Mouse (Mus musculus) liver, embryonic 14.5 days (tissue): Measurements from ENCODE around the gene Arih2.

Experiments
- CTCF ChIP-seq: IDR thresholded peaks from 2 replicates; pipeline ENCODE4 v1.5.1; 2016; ENCODE audit warnings: antibody characterized with exemption, low read depth, control low read depth
- EP300 ChIP-seq: IDR thresholded peaks from 2 replicates; pipeline ENCODE4 v1.6.1; 2016; ENCODE audit warnings: antibody characterized with exemption, low read depth

DNA sequence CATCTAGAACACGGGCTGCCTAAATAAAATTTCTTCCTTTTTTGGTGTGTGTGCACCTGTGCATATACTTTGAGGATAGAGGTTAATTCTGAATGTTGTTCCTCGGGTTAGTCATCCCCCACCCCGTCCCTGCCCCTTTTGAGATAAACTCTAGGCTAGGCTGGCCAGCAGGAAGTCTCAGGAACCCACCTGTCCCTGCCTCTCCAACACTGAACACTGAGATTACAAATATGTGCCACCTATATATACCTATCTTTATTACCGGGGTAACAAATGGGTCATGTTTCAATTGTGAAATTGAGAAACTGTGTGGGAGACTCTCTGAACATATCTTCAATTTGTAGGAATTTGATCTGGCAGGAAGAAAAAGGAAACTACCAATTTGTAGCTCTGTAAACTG is 40.3 kb downstream of the Arih2 start:
- TF ChIP-seq CTCF (no peak), EP300 (no peak)
